Mouse (Mus musculus) liver, embryonic 13.5 days (tissue): Measurements from ENCODE around the gene Chchd6. TPM values are rescaled to one million over a fixed set of nuclear protein-coding genes. Genes with fewer than 3 reads are reported as not detected.

Experiments used
- ATAC-seq: fragments of 200-750 bp; cut with Nextera tagmentation; 2 replicates; pipeline ENCODE4 v1.8.0; 2017; ENCODE audit warnings: low read depth, mild to moderate bottlenecking, moderate number of reproducible peaks, moderate library complexity
- DNase-seq: peaks from one replicate; pipeline ENCODE4 v3.0.0; 2022
- H3K27ac ChIP-seq: fragments of 300-500 bp; sonication (generic); 2 replicates; pipeline ENCODE4 v1.5.1; 2015; ENCODE audit warnings: moderate library complexity, mild to moderate bottlenecking, inconsistent platforms
- H3K27me3 ChIP-seq: fragments of 300-500 bp; sonication (generic); 2 replicates; pipeline ENCODE4 v1.6.1; 2015; ENCODE audit warnings: mild to moderate bottlenecking, inconsistent platforms
- H3K36me3 ChIP-seq: fragments of 300-500 bp; sonication (generic); 2 replicates; pipeline ENCODE4 v1.6.1; 2015; ENCODE audit warnings: mild to moderate bottlenecking, inconsistent platforms
- H3K4me1 ChIP-seq: fragments of 300-500 bp; sonication (generic); replicated peaks from 2 replicates; pipeline ENCODE4 v1.6.1; 2015; ENCODE audit warnings: inconsistent platforms
- H3K4me2 ChIP-seq: fragments of 300-500 bp; sonication (generic); 2 replicates; pipeline ENCODE4 v1.6.1; 2015; ENCODE audit warnings: inconsistent platforms, mild to moderate bottlenecking, moderate library complexity
- H3K4me3 ChIP-seq: fragments of 300-500 bp; sonication (generic); replicated peaks from 2 replicates; pipeline ENCODE4 v1.5.1; 2015; ENCODE audit warnings: mild to moderate bottlenecking, inconsistent platforms
- H3K9ac ChIP-seq: fragments of 300-500 bp; sonication (generic); 2 replicates; pipeline ENCODE4 v1.6.1; 2015; ENCODE audit warnings: mild to moderate bottlenecking, inconsistent platforms
- H3K9me3 ChIP-seq: fragments of 300-500 bp; sonication (generic); replicated peaks from 2 replicates; pipeline ENCODE4 v1.6.1; 2016; ENCODE audit warnings: inconsistent platforms
- WGBS: fragments of 180-500 bp; shearing (Covaris S2); methylation state at CpG from one replicate; pipeline ENCODE4 v1.1.7; 2015; ENCODE audit not compliant: insufficient replicate concordance; 5-methylcytosine and 5-hydroxymethylcytosine counted together
- polyA plus RNA-seq: library from polyadenylated mRNA; unstranded; fragments of >200 nt; fragmentation: Nextera tagmentation; extraction: Ambion mirVana; gene quantifications from 2 replicates; pipeline ENCODE4 v1.2.1, GENCODE M21; 2015

The Chchd6 gene
- polyA plus RNA-seq, 1 experiment from 2014 or later = 19.6 TPM

DNA sequence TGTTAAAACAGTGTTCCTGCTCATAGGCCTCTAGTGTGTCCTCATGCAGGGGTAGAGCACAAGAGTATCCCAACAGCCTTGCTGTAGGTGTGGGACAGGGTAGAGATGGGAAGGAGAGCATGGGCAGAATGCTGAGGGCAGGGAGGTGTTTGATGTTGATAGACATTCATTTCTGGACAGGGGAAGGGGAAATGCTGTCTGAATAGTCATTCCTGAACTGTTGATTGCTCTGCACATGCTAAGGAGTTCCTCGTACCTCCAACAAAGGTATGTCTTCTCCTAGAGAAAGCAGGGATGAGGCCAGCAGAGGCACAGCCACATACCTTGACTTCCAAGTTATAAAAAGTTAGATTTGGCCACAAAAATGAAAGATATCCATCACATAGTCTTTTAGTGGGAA is 95.5 kb downstream of the Chchd6 start:
- no peaks in the 10 kb centered on the region for H3K27me3 ChIP-seq
- no peaks in the 10 kb centered on the region for H3K36me3 ChIP-seq
- no peak overlapping the region for H3K27ac ChIP-seq
- ATAC-seq (no peak), DNase-seq (no peak)
- no peaks in the 10 kb centered on the region for H3K4me1 ChIP-seq
- H3K9me3 ChIP-seq = no peaks in the 10 kb centered on the region
- no peak overlapping the region for H3K4me3 ChIP-seq
- 57% methylated on average over 1 of the region's 1 CpGs for WGBS
- no peak overlapping the region for H3K9ac ChIP-seq
- no peak overlapping the region for H3K4me2 ChIP-seq

DNA sequence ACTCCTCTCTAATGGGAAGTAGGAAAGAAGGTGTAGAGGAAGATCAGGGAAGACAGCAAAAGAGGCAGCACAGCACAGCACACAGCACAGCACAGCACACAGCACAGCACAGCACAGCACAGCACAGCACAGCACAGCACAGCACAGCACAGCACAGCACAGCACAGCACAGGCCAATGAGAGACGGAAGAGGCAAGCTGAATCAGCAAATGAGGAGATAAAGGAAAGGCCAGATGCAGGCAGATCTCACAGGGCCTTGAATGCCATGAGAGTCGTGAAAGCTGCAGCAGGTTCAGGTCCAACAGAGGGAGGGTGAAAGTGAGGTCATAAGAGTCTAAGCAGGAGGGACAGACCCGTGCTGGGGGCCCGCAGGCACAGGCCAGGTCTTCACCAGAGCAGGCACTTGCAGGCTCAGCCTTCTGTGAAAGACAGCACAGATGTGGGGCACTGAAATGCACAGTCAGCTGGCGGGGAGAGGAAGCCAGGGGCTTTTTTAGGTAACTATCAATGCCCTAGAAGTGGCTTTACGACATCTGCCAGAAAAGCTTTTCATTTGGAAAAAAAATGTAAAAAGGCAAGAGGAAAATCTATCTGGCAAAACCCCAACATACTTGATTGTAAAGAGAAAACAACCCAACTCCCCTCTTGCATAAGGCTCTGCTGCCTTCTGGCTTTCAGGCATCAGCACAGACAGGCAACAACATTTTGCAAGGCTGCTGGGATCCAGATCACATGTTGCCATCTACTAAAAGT is 96.5 kb downstream of the Chchd6 start:
- Histone ChIP-seq H3K36me3 (no peaks in the 10 kb centered on the region), H3K27ac (no peak overlapping the region), H3K4me3 (no peak overlapping the region), H3K4me2 (no peak overlapping the region), H3K9me3 (no peaks in the 10 kb centered on the region), H3K27me3 (no peaks in the 10 kb centered on the region), H3K4me1 (no peaks in the 10 kb centered on the region), H3K9ac (no peak overlapping the region)
- DNase-seq = no peak
- 45% methylated on average over 6 of the region's 6 CpGs for WGBS
- ATAC-seq = no peak

DNA sequence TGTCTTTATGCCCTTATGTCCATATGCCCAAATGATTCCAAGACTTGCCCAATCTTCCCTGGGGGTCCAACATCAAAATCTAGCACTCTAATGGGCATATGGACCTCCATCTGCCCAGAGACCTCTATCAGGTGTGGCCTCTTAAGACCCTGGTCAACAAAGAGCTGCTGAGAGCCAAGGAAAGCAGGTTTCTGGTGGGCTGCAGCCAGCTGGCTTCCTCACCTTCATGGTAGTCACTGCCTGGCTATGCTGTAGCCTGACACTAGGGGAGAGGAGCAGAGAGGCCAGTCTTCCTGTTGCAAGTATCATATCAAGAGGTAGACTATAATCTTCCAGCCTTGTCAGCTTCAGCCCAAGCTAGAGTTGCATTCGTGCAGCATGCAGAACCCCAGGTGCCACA is 98.5 kb downstream of the Chchd6 start:
- no peak overlapping the region for H3K4me3 ChIP-seq
- H3K9ac ChIP-seq = no peak overlapping the region
- no peaks in the 10 kb centered on the region for H3K36me3 ChIP-seq
- no peaks in the 10 kb centered on the region for H3K9me3 ChIP-seq
- DNase-seq = no peak
- H3K4me2 ChIP-seq = no peak overlapping the region
- no peaks in the 10 kb centered on the region for H3K4me1 ChIP-seq
- H3K27me3 ChIP-seq = no peaks in the 10 kb centered on the region
- WGBS = 62% methylated on average over 1 of the region's 1 CpGs
- ATAC-seq = no peak
- no peak overlapping the region for H3K27ac ChIP-seq

DNA sequence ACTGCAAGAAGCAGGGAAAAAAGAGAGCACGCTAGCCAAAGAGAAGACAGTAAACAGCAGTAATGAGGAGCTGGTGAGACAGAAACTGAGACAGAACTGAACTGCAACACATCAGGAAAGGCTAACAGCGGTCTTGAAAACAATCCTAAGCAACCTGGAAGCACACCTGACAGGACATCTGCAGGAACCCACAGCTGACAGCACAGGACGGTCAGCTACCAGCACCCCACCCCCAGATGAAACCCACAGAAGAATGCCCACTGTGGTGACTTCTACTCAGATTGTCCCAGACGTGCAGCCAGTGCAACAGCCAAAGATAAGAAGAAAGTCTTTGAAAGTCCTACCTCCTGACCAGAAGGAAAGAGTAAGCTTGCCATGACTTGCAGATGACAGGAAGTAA is 103.1 kb downstream of the Chchd6 start:
- Histone ChIP-seq H3K4me1 (no peaks in the 10 kb centered on the region), H3K9ac (no peak overlapping the region), H3K9me3 (no peaks in the 10 kb centered on the region), H3K27me3 (no peaks in the 10 kb centered on the region), H3K4me2 (no peak overlapping the region), H3K27ac (no peak overlapping the region), H3K4me3 (no peak overlapping the region), H3K36me3 (no peaks in the 10 kb centered on the region)
- 52% methylated on average over 4 of the region's 4 CpGs for WGBS
- DNase-seq (no peak), ATAC-seq (no peak)

DNA sequence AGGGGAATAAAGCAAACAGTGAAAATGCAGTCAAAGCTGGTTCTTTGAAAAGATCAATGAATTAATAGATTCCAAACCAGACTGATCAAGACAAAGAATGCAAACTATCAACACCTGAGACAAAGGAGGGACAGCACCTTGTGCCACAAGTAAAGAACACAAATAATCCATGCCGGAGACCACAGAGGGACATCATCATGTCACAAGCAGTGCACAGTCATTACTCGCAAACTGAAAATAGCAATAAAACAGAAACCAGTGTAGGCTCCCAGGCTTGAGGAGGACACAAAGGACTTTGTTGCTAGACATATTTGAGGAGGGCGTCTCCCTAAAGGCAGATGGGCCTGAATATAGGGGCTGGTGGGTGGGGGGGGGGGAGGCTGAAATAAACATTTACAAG is 105.1 kb downstream of the Chchd6 start:
- no peak overlapping the region for H3K4me2 ChIP-seq
- H3K4me1 ChIP-seq = no peaks in the 10 kb centered on the region
- H3K9me3 ChIP-seq = no peaks in the 10 kb centered on the region
- H3K9ac ChIP-seq = no peak overlapping the region
- no peaks in the 10 kb centered on the region for H3K36me3 ChIP-seq
- H3K27me3 ChIP-seq = no peaks in the 10 kb centered on the region
- DNase-seq = no peak
- H3K27ac ChIP-seq = no peak overlapping the region
- WGBS = 71% methylated on average over 3 of the region's 3 CpGs
- ATAC-seq = no peak
- no peak overlapping the region for H3K4me3 ChIP-seq

DNA sequence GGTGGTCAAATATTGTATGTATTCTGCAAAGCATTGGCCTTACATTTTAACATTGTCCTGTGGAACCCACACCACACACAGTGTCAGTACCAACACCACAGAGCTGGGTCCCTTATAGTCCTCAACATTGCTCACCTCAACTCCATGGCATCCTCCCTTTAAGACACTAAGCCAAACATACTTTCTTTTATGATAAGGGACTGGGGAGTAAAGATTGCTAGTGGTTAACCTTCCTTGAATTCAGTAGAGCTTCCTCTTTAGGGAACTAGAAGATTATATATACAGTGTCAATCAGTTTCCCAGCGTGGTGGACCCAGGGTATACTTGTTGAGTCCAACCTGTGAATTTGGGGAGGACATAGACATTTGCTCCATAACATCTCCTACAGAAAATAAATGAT is 105.9 kb downstream of the Chchd6 start:
- WGBS = 16% methylated on average over 1 of the region's 1 CpGs
- H3K36me3 ChIP-seq = no peaks in the 10 kb centered on the region
- no peaks in the 10 kb centered on the region for H3K9me3 ChIP-seq
- ATAC-seq (no peak), DNase-seq (no peak)
- no peak overlapping the region for H3K4me2 ChIP-seq
- no peaks in the 10 kb centered on the region for H3K4me1 ChIP-seq
- H3K27me3 ChIP-seq = no peaks in the 10 kb centered on the region
- no peak overlapping the region for H3K4me3 ChIP-seq
- H3K9ac ChIP-seq = no peak overlapping the region
- H3K27ac ChIP-seq = no peak overlapping the region

DNA sequence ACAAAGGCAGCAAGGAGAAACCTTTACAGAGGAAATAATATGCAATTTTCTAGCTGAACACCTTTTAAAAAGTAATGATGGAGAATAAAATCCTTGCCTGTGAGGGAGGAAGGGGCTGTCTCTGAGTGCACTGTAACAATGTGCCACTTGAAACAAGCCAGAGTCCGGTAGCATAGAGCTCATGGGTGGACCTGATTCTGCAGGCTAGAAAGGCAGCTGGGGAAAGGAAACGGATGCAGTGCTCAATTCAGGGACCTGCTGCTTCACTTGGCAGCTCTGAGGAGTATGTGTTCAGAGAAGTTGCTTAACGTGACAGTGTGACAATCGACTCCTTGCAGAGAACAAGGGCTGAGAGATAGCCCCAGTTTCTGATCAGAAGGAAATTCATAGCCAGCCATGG is 109.4 kb downstream of the Chchd6 start:
- DNase-seq (no peak), ATAC-seq (no peak)
- H3K9me3 ChIP-seq = no peaks in the 10 kb centered on the region
- H3K4me2 ChIP-seq = no peak overlapping the region
- no peak overlapping the region for H3K9ac ChIP-seq
- no peak overlapping the region for H3K4me3 ChIP-seq
- H3K27me3 ChIP-seq = no peaks in the 10 kb centered on the region
- WGBS = 45% methylated on average over 4 of the region's 4 CpGs
- no peak overlapping the region for H3K27ac ChIP-seq
- no peaks in the 10 kb centered on the region for H3K36me3 ChIP-seq
- no peaks in the 10 kb centered on the region for H3K4me1 ChIP-seq

DNA sequence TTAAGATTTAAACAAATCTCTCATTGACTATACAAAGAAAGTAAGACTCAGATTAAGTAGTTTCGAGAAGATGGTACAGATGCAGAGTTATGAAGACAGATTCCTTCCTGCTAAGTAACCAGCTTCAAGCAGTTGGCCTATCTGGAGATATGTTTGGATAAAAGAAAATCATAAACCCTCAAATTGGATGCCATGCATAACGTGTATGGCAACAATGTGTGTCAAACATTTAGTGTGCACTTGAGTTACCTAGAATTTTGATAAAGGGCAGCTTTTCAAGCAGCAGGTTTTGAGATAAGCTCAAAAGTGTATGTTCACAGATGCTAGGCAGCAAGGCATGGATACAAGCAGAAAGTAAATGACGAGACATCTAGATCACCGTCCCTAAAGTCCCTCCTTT is 114.3 kb downstream of the Chchd6 start:
- H3K9ac ChIP-seq = no peak overlapping the region
- H3K27ac ChIP-seq = no peak overlapping the region
- no peak overlapping the region for H3K4me3 ChIP-seq
- no peak for DNase-seq
- H3K4me1 ChIP-seq = no peaks in the 10 kb centered on the region
- 60% methylated on average over 4 of the region's 4 CpGs for WGBS
- no peaks in the 10 kb centered on the region for H3K9me3 ChIP-seq
- H3K27me3 ChIP-seq = no peaks in the 10 kb centered on the region
- H3K4me2 ChIP-seq = no peak overlapping the region
- ATAC-seq = no peak
- H3K36me3 ChIP-seq = no peaks in the 10 kb centered on the region

DNA sequence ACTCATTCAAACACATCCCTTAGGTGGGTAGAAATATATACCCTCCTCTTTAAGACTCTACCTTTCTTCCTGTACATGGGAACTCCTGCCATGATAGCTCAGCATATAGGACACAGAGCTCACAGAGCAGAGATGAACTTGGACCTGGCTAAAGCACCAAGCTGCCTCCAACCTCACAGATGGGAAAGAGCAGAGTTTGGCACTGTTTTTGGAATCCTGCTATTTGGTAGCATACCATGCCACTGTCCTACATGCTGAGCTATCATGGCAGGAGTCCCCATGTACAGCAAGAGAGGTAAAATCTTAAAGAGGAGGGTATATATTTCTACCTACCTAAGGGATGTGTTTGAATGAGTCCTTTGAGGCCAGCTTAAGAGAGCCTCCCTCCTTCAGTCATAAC is 127.5 kb downstream of the Chchd6 start:
- Histone ChIP-seq H3K4me2 (no peak overlapping the region), H3K36me3 (no peaks in the 10 kb centered on the region), H3K4me1 (no peaks in the 10 kb centered on the region), H3K4me3 (no peak overlapping the region), H3K9ac (no peak overlapping the region), H3K9me3 (no peaks in the 10 kb centered on the region), H3K27me3 (no peaks in the 10 kb centered on the region), H3K27ac (no peak overlapping the region)
- DNase-seq (no peak), ATAC-seq (no peak)

DNA sequence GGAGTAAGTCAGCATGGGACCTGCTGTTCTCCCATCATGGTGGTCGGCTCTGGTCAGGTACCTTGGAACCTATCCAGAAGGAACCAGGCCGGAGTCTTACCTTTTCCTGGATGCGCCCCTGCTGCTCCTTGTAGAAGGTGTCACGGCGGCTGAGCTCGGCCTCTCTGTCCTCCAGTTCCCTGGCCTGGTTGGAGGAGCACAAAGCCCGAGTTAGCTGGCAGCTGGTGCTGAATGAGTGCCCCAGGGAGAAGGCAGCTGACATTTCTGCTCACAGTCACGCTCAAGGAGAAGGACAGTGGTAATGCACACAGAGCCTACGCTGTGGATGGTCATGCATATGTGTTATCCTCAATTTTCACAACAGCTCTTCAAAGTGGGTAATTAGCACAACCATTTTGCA is 128.2 kb downstream of the Chchd6 start:
- ATAC-seq (no peak), DNase-seq (no peak)
- Histone ChIP-seq H3K9ac (no peak overlapping the region), H3K27me3 (no peaks in the 10 kb centered on the region), H3K9me3 (no peaks in the 10 kb centered on the region), H3K4me1 (no peaks in the 10 kb centered on the region), H3K36me3 (no peaks in the 10 kb centered on the region), H3K4me3 (no peak overlapping the region), H3K4me2 (no peak overlapping the region), H3K27ac (no peak overlapping the region)
- WGBS = 75% methylated on average over 9 of the region's 9 CpGs

DNA sequence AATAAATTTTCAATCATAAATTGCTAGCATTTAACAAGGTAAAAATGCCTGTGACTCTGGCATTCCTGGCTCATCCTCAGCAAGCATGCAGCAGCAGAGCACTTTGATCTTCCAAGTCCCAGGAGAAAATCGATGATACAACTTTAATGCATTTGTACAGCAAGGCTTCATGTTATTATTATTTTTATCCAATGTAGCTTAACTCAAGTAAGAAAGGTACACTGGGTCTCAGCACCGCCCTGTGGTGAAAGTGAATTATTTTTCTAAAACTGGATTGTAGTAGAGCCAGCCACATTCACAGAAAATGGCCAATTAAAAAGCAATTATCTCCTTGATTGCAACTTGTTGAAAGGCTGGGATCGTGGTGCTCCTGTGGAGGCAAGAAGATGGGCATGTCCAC is 128.6 kb downstream of the Chchd6 start:
- no peak overlapping the region for H3K4me3 ChIP-seq
- H3K36me3 ChIP-seq = no peaks in the 10 kb centered on the region
- H3K27ac ChIP-seq = no peak overlapping the region
- no peaks in the 10 kb centered on the region for H3K4me1 ChIP-seq
- WGBS = 60% methylated on average over 3 of the region's 3 CpGs
- no peaks in the 10 kb centered on the region for H3K9me3 ChIP-seq
- H3K4me2 ChIP-seq = no peak overlapping the region
- no peaks in the 10 kb centered on the region for H3K27me3 ChIP-seq
- no peak for DNase-seq
- no peak for ATAC-seq
- H3K9ac ChIP-seq = no peak overlapping the region

DNA sequence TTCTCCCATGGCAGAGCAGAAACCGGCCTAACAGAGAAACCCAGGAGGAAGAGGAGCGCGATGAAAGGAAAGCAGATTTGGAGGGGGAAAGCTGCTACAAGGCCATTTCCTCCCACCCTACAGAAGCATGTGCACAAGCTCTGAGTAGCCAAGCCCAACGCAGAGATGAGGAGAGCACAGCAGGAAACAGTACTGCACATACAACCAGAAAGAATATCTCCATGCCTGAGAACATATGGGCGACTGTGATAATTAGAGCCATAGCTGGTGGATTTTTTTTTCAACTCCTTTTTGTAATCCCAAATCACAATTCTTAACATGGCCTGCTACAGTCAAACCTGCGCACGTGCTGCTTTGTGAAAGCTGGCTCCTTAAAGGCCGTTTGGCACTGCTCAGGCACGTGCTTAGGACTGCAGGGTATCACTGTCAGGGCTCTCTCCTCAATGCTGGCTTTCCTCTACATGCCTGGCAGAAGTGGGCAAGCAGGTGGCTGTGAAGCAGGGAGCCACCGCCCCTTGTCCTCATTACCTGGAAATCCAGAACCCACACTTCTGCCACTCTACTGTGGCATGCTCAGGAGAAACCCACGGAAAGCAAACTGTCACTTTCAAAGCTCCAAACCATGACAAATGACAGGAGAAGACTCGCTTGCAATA is 129.3 kb downstream of the Chchd6 start:
- Histone ChIP-seq H3K27ac (no peak overlapping the region), H3K9ac (no peak overlapping the region)
- no peak for ATAC-seq

More for the DNA sequence above, 129.3 kb downstream of the Chchd6 start:
- H3K4me3 ChIP-seq = no peak overlapping the region
- no peaks in the 10 kb centered on the region for H3K36me3 ChIP-seq
- H3K9me3 ChIP-seq = no peaks in the 10 kb centered on the region
- WGBS = 63% methylated on average over 12 of the region's 12 CpGs
- no peaks in the 10 kb centered on the region for H3K4me1 ChIP-seq
- no peak overlapping the region for H3K4me2 ChIP-seq
- DNase-seq = no peak
- H3K27me3 ChIP-seq = no peaks in the 10 kb centered on the region
